Mouse (Mus musculus): ENCODE measurements around the gene Ccdc105. TPM values are rescaled to one million over a fixed set of nuclear protein-coding genes. Genes with fewer than 3 reads are reported as not detected.

Gene Ccdc105
- polyA plus RNA-seq, 1 experiment from 2014 or later: not detected

- ATAC-seq (ENCODE audit: low read depth): no peak
Observed at GRCm38 (mm10) chr10:78748946-78749345, 3.9 kb downstream of the Ccdc105 start.

DNA sequence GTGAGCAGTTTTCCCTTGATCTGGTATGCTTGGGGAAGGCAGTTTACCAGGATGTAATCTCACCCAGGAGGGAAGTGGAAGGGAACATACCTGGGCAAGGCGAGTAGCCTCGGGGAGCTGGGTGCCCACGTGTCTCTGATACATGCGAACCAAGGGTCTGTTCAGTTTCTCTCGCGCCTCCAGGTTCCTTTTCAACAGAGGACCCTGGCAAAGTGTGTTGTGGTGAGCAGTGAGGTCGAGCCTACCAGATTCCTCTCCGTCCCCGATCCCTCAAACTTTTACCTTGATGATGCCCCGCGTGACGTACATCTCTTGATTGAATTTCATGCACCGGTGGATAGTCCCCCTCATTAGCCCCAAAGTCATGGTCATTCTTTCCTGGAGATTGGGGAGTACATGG, 4.7 kb downstream of the Ccdc105 start:
- no peak overlapping the region for H3K4me2 ChIP-seq (ENCODE audit: low read depth, low read length)

More at GRCm38 (mm10) chr10:78748946-78749345, 3.9 kb downstream of the Ccdc105 start:
- Histone ChIP-seq H3K27ac (ENCODE audit: low read length) (no peak overlapping the region), H3K36me3 (ENCODE audit: control insufficient read depth, insufficient read depth) (no peaks in the 10 kb centered on the region), H3K4me2 (ENCODE audit: low read depth, low read length) (no peak overlapping the region), H3K9ac (ENCODE audit: low read depth, low read length) (no peak overlapping the region), H3K4me1 (ENCODE audit: control insufficient read depth, low read depth, low read length) (no peaks in the 10 kb centered on the region), H3K9me3 (replicated peaks; ENCODE audit: control insufficient read depth, low read length) (no peaks in the 10 kb centered on the region), H3K4me3 (ENCODE audit: low read depth, low read length) (no peak overlapping the region), H3K27me3 (ENCODE audit: control insufficient read depth, insufficient read depth, low read depth, low read length) (peaks cover 21% of the 10 kb centered on the region)
- WGBS (ENCODE audit: insufficient replicate concordance): 59% methylated on average over 6 of the region's 6 CpGs

GRCm38 (mm10) chr10:78747035-78747721, 5.7 kb downstream of the Ccdc105 start:
- no peak overlapping the region for H3K4me3 ChIP-seq (ENCODE audit: low read depth, low read length)

More for the DNA sequence above, 4.7 kb downstream of the Ccdc105 start:
- Histone ChIP-seq H3K27ac (ENCODE audit: low read length) (no peak overlapping the region), H3K36me3 (ENCODE audit: control insufficient read depth, insufficient read depth) (no peaks in the 10 kb centered on the region), H3K4me1 (ENCODE audit: control insufficient read depth, low read depth, low read length) (no peaks in the 10 kb centered on the region), H3K9me3 (replicated peaks; ENCODE audit: control insufficient read depth, low read length) (no peaks in the 10 kb centered on the region), H3K9ac (ENCODE audit: low read depth, low read length) (no peak overlapping the region), H3K4me3 (ENCODE audit: low read depth, low read length) (no peak overlapping the region), H3K27me3 (ENCODE audit: control insufficient read depth, insufficient read depth, low read depth, low read length) (peaks cover 21% of the 10 kb centered on the region)
- no peak for ATAC-seq (ENCODE audit: low read depth)
- 57% methylated on average over 13 of the region's 13 CpGs for WGBS (ENCODE audit: insufficient replicate concordance)

GRCm38 (mm10) chr10:78745453-78746232, 7.2 kb downstream of the Ccdc105 start:
- Histone ChIP-seq H3K4me3 (ENCODE audit: low read depth, low read length) (no peak overlapping the region), H3K36me3 (ENCODE audit: control insufficient read depth, insufficient read depth) (no peaks in the 10 kb centered on the region), H3K27me3 (ENCODE audit: control insufficient read depth, insufficient read depth, low read depth, low read length) (0 out of 2 replicates have a peak, but pooled peaks cover 4% of the 10 kb centered on the region), H3K4me2 (ENCODE audit: low read depth, low read length) (no peak overlapping the region), H3K9me3 (replicated peaks; ENCODE audit: control insufficient read depth, low read length) (no peaks in the 10 kb centered on the region), H3K9ac (ENCODE audit: low read depth, low read length) (no peak overlapping the region), H3K4me1 (ENCODE audit: control insufficient read depth, low read depth, low read length) (no peaks in the 10 kb centered on the region), H3K27ac (ENCODE audit: low read length) (no peak overlapping the region)
- WGBS (ENCODE audit: insufficient replicate concordance): 34% methylated on average over 4 of the region's 4 CpGs
- ATAC-seq (ENCODE audit: low read depth): no peak

More at GRCm38 (mm10) chr10:78747035-78747721, 5.7 kb downstream of the Ccdc105 start:
- WGBS (ENCODE audit: insufficient replicate concordance): 6% methylated on average over 27 of the region's 27 CpGs
- no peaks in the 10 kb centered on the region for H3K9me3 ChIP-seq (replicated peaks; ENCODE audit: control insufficient read depth, low read length)
- no peak overlapping the region for H3K9ac ChIP-seq (ENCODE audit: low read depth, low read length)
- H3K36me3 ChIP-seq (ENCODE audit: control insufficient read depth, insufficient read depth): no peaks in the 10 kb centered on the region
- no peak overlapping the region for H3K27ac ChIP-seq (ENCODE audit: low read length)
- no peak for ATAC-seq (ENCODE audit: low read depth)
- H3K27me3 ChIP-seq (ENCODE audit: control insufficient read depth, insufficient read depth, low read depth, low read length): peaks cover 12% of the 10 kb centered on the region
- H3K4me1 ChIP-seq (ENCODE audit: control insufficient read depth, low read depth, low read length): no peaks in the 10 kb centered on the region
- no peak overlapping the region for H3K4me2 ChIP-seq (ENCODE audit: low read depth, low read length)

DNA sequence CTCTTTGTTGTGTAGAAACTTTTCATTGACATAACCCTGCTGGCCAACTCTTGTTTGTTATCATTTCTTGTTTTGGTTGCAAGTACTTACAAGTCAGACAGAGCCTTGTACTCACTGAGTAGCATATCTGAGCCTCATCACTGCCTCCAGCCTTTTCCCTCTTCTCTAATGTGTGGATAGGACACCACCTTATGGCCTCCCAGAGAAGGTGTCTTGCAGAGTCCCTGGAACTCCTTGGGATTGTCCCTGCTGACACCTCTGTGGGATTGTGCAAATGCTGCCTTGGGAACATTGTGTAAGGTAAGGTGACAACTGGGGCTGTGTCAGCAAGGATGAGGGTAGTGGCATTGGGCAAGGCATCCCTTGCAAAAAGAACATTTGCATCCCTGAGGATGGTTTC, 9.1 kb downstream of the Ccdc105 start:
- H3K36me3 ChIP-seq (ENCODE audit: control insufficient read depth, insufficient read depth): no peaks in the 10 kb centered on the region
- no peak overlapping the region for H3K4me2 ChIP-seq (ENCODE audit: low read depth, low read length)
- no peak for ATAC-seq (ENCODE audit: low read depth)

GRCm38 (mm10) chr10:78739821-78740220, 13.0 kb downstream of the Ccdc105 start:
- H3K27ac ChIP-seq (ENCODE audit: low read length): no peak overlapping the region
- H3K9me3 ChIP-seq (replicated peaks; ENCODE audit: control insufficient read depth, low read length): no peaks in the 10 kb centered on the region
- no peaks in the 10 kb centered on the region for H3K36me3 ChIP-seq (ENCODE audit: control insufficient read depth, insufficient read depth)
- H3K9ac ChIP-seq (ENCODE audit: low read depth, low read length): no peak overlapping the region
- 38% methylated on average over 4 of the region's 4 CpGs for WGBS (ENCODE audit: insufficient replicate concordance)
- no peaks in the 10 kb centered on the region for H3K4me1 ChIP-seq (ENCODE audit: control insufficient read depth, low read depth, low read length)
- no peak overlapping the region for H3K4me2 ChIP-seq (ENCODE audit: low read depth, low read length)
- no peak for ATAC-seq (ENCODE audit: low read depth)
- H3K27me3 ChIP-seq (ENCODE audit: control insufficient read depth, insufficient read depth, low read depth, low read length): no peaks in the 10 kb centered on the region
- no peak overlapping the region for H3K4me3 ChIP-seq (ENCODE audit: low read depth, low read length)

More for the DNA sequence above, 9.1 kb downstream of the Ccdc105 start:
- no peaks in the 10 kb centered on the region for H3K9me3 ChIP-seq (replicated peaks; ENCODE audit: control insufficient read depth, low read length)
- no peak overlapping the region for H3K27ac ChIP-seq (ENCODE audit: low read length)
- H3K4me3 ChIP-seq (ENCODE audit: low read depth, low read length): no peak overlapping the region
- no peak overlapping the region for H3K9ac ChIP-seq (ENCODE audit: low read depth, low read length)
- no peaks in the 10 kb centered on the region for H3K4me1 ChIP-seq (ENCODE audit: control insufficient read depth, low read depth, low read length)
- 0 out of 2 replicates have a peak, but pooled peaks cover 4% of the 10 kb centered on the region for H3K27me3 ChIP-seq (ENCODE audit: control insufficient read depth, insufficient read depth, low read depth, low read length)

DNA sequence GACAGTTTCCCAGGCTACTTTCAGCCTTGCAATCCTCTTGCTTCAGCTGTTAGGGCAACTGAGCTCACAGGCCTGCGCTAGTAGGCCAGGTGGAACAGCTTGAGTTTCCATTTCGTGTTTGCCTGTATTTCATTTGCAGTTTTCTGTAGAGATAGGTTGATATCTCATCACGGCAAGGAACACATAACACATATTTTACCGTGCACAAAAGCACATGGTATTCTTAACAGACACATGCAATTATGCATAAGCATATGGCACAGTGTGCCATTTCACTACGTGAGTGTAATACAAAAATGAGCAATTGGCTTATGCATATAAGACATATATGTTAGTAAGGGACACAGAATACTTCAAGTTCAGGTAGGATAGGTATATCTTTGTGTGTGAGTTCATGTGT, 25.0 kb downstream of the Ccdc105 start:
- Histone ChIP-seq H3K9me3 (replicated peaks; ENCODE audit: control insufficient read depth, low read length) (no peaks in the 10 kb centered on the region), H3K27ac (ENCODE audit: low read length) (no peak overlapping the region), H3K4me2 (ENCODE audit: low read depth, low read length) (no peak overlapping the region), H3K9ac (ENCODE audit: low read depth, low read length) (no peak overlapping the region), H3K4me3 (ENCODE audit: low read depth, low read length) (no peak overlapping the region), H3K4me1 (ENCODE audit: control insufficient read depth, low read depth, low read length) (no peaks in the 10 kb centered on the region), H3K27me3 (ENCODE audit: control insufficient read depth, insufficient read depth, low read depth, low read length) (no peaks in the 10 kb centered on the region), H3K36me3 (ENCODE audit: control insufficient read depth, insufficient read depth) (no peaks in the 10 kb centered on the region)
- no peak for ATAC-seq (ENCODE audit: low read depth)
- WGBS (ENCODE audit: insufficient replicate concordance): 57% methylated on average over 5 of the region's 5 CpGs

- no peak overlapping the region for H3K9ac ChIP-seq (ENCODE audit: low read depth, low read length)
- H3K9me3 ChIP-seq (replicated peaks; ENCODE audit: control insufficient read depth, low read length): no peaks in the 10 kb centered on the region
- no peaks in the 10 kb centered on the region for H3K36me3 ChIP-seq (ENCODE audit: control insufficient read depth, insufficient read depth)
- no peaks in the 10 kb centered on the region for H3K4me1 ChIP-seq (ENCODE audit: control insufficient read depth, low read depth, low read length)
- no peaks in the 10 kb centered on the region for H3K27me3 ChIP-seq (ENCODE audit: control insufficient read depth, insufficient read depth, low read depth, low read length)
- ATAC-seq (ENCODE audit: low read depth): no peak
- no peak overlapping the region for H3K4me2 ChIP-seq (ENCODE audit: low read depth, low read length)
- H3K4me3 ChIP-seq (ENCODE audit: low read depth, low read length): no peak overlapping the region
- WGBS (ENCODE audit: insufficient replicate concordance): 51% methylated on average over 3 of the region's 3 CpGs
- no peak overlapping the region for H3K27ac ChIP-seq (ENCODE audit: low read length)
Observed at GRCm38 (mm10) chr10:78727035-78727434, 25.8 kb downstream of the Ccdc105 start.

DNA sequence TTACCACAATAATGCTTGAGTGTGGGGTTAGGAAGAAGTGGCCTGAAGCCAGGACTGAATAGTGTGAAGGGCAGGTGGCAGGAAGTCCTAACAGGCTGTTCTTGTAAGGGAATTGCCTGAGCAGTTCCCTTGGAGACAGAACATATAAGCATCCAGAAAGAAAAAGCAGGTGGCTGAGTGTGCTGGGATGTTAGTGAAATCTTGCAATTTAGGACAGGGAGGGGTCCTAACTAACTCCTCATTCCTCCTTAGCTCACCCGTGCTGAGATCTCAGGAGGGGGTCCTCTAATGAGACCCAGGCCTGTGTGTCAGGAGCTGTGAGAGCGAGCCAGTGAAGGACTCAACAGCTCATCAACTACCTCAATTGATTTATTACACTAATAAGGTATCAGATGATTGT, 29.4 kb downstream of the Ccdc105 start:
- Histone ChIP-seq H3K27me3 (ENCODE audit: control insufficient read depth, insufficient read depth, low read depth, low read length) (no peaks in the 10 kb centered on the region), H3K4me3 (ENCODE audit: low read depth, low read length) (no peak overlapping the region)
- 35% methylated on average over 2 of the region's 2 CpGs for WGBS (ENCODE audit: insufficient replicate concordance)

More for the DNA sequence above, 29.4 kb downstream of the Ccdc105 start:
- no peak overlapping the region for H3K4me2 ChIP-seq (ENCODE audit: low read depth, low read length)
- no peak for ATAC-seq (ENCODE audit: low read depth)
- no peaks in the 10 kb centered on the region for H3K36me3 ChIP-seq (ENCODE audit: control insufficient read depth, insufficient read depth)
- H3K9ac ChIP-seq (ENCODE audit: low read depth, low read length): no peak overlapping the region
- H3K27ac ChIP-seq (ENCODE audit: low read length): no peak overlapping the region
- H3K9me3 ChIP-seq (replicated peaks; ENCODE audit: control insufficient read depth, low read length): no peaks in the 10 kb centered on the region
- H3K4me1 ChIP-seq (ENCODE audit: control insufficient read depth, low read depth, low read length): no peaks in the 10 kb centered on the region

Data from liver, embryonic 16.5 days (tissue).